Mouse (Mus musculus): ENCODE measurements around the gene Vps41.

Vps41 gene

GRCm38 (mm10) chr13:18868825-18869224 lies 151.7 kb downstream of the Vps41 start:
- no peak for DNase-seq (ENCODE audit: low spot score)

DNA sequence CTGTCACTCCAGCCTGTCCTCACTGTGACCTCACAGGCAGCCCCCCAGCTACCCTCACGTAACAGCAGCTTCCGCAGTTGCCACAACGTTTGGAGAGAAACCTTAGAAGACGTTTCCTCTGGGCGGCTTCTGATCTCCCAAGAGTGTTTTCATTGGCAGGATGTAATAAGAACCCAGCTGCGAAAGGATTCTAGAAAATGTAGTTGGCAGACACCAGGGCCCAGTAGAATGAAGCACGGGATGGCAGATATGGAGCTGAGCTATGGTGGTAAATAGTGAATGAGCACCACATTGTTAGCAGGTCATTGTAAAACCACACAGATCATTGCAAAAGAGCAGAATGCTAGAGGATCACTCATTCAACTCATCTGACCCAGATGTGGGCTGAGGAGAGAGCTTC lies 158.2 kb downstream of the Vps41 start:
- DNase-seq (ENCODE audit: low spot score) = no peak

DNA sequence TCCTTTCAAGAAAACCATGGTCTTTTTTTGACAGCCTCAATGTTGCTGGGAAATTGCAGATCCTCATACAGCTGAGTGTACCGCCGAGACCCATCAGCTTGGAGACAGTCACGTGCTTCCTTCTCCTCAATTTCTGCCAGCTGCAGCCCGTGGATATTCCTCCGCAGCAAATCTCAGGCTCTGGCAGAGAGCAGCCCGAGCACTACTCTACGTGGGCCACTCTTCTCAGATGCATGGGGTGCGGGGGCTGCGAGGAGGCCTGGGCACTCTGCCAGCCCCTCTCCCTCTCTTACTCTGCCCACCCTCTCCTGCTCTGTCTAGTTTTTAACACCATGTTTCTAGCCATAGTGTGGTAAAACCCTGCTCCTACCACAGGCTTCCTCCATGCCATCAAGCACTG lies 175.8 kb downstream of the Vps41 start:
- no peak for DNase-seq (ENCODE audit: low spot score)

GRCm38 (mm10) chr13:18896789-18897188 lies 179.7 kb downstream of the Vps41 start:
- no peak for DNase-seq (ENCODE audit: low spot score)

- no peak for DNase-seq (ENCODE audit: low spot score)
These were observed 186.5 kb downstream of the Vps41 start for GRCm38 (mm10) chr13:18903623-18904022.

DNA sequence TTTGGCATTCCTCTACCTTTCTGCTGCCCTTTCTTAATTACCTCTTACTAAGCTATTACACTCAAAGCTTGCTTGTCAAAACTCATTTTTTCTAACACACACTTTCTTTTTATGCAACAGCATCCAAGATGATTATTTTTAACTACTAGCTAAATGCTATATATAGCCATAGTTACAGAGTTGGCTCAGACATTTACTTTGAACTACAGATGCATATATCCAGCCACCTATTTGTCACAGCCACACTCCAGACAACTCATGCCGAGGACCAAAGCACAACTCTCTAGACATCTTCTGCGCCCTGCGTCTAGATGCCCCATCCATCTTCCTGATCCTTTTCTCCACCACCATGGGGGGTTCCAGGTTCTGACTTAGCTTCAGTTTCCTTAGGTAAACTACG lies 197.7 kb downstream of the Vps41 start:
- DNase-seq (ENCODE audit: low spot score) = no peak
